Mouse (Mus musculus): ENCODE measurements around the gene Cpne2. TPM values are rescaled to one million over a fixed set of nuclear protein-coding genes. Genes with fewer than 3 reads are reported as not detected.

Gene Cpne2
- 51.2 TPM for polyA plus RNA-seq (2021)

GRCm38 (mm10) chr8:94532873-94533671 is at the start of gene Cpne2:
Gene Cpne2, plus strand, starts transcription at chr8:94532990.
- no peak for DNase-seq (ENCODE audit: low read depth, low spot score)
- ChIA-PET POLR2A (interaction anchor here (0.6 to 1.0 kb wide), 3 partner anchors 24 to 226 kb away, joined by 3 read pairs; no protein-coding TSS in a partner anchor), CTCF (interaction anchor here (0.7 to 3.1 kb wide), 7 partner anchors 29 to 69 kb away, joined by 3 to 10 read pairs (median 5); partner anchors contain the start of gene Fam192a)
- peak; percentile 75 for ATAC-seq
- in situ Hi-C loops (cut with MboI; ENCODE audit: low pct_unique_long_range_greater_than_20kb) = no loop called here
- TF ChIP-seq CTCF (IDR thresholded peaks at IDR 0.05) = peak; percentile 96
- no peaks in the 10 kb centered on the region for H3K27me3 ChIP-seq

DNA sequence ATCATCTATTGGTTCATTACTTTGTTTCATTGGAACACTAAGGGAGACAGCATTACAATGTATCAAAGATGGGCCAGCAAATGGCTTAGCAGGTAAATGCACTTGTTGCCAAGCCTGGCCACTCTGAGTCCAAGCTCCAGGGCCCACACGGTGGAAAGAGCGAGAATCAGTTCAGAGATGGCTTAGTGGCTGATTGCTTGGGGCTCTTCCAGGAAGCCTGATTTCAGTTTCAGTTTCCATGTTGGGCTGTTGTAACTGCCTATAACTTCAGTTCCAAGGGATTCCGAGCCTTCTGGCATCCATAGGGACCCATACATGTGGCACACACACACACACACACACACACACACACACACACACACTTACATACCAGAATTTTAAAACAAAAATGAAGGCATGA is 47.5 kb upstream of the Cpne2 start:
- TF ChIP-seq CTCF (IDR thresholded peaks at IDR 0.05) = no peak
- no peak for DNase-seq (ENCODE audit: low read depth, low spot score)
- no peak for ATAC-seq
- in situ Hi-C loops (cut with MboI; ENCODE audit: low pct_unique_long_range_greater_than_20kb) = no loop called here
- CTCF ChIA-PET = interaction anchor here (0.8 to 3.9 kb wide), 7 partner anchors 9 to 217 kb away, joined by 3 to 23 read pairs (median 4); no protein-coding TSS in a partner anchor
- POLR2A ChIA-PET = no interaction called here
- H3K27me3 ChIP-seq = peaks cover 14% of the 10 kb centered on the region

DNA sequence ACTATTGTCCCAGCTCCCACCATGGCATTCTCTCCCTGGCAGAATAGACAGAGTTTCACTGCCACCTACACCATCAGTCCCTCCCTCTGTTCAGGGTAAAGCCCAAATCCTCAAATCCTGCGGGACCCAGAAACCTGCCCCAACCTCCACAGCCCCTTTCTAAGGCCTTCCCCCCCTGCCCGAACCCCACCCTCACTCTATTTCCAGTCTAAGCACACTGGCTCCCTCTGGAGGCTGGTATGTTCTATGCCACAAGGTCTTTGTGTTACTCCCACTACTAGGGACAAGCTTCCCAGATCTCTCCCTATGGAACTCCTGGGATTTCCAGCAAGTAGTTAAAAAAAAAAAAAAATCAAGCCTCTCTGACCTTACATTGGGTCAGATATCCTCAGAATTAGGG is 46.9 kb upstream of the Cpne2 start:
- peaks cover 14% of the 10 kb centered on the region for H3K27me3 ChIP-seq
- in situ Hi-C loops (cut with MboI; ENCODE audit: low pct_unique_long_range_greater_than_20kb) = no loop called here
- DNase-seq (ENCODE audit: low read depth, low spot score) (no peak), ATAC-seq (peak; percentile 44)
- ChIA-PET CTCF (interaction anchor here (0.8 to 3.9 kb wide), 8 partner anchors 9 to 217 kb away, joined by 3 to 23 read pairs (median 4); no protein-coding TSS in a partner anchor), POLR2A (no interaction called here)
- TF ChIP-seq CTCF (IDR thresholded peaks at IDR 0.05) = peak; percentile 67

GRCm38 (mm10) chr8:94488016-94488415 is 44.8 kb upstream of the Cpne2 start:
- ChIA-PET POLR2A (no interaction called here), CTCF (interaction anchor here (1.5 to 2.3 kb wide), 3 partner anchors 145 to 157 kb away, joined by 4 to 7 read pairs (median 4); no protein-coding TSS in a partner anchor)
- no peak for TF ChIP-seq CTCF (IDR thresholded peaks at IDR 0.05)
- in situ Hi-C loops (cut with MboI; ENCODE audit: low pct_unique_long_range_greater_than_20kb) = no loop called here
- no peak for ATAC-seq
- DNase-seq (ENCODE audit: low read depth, low spot score) = no peak
- peaks cover 9% of the 10 kb centered on the region for H3K27me3 ChIP-seq

DNA sequence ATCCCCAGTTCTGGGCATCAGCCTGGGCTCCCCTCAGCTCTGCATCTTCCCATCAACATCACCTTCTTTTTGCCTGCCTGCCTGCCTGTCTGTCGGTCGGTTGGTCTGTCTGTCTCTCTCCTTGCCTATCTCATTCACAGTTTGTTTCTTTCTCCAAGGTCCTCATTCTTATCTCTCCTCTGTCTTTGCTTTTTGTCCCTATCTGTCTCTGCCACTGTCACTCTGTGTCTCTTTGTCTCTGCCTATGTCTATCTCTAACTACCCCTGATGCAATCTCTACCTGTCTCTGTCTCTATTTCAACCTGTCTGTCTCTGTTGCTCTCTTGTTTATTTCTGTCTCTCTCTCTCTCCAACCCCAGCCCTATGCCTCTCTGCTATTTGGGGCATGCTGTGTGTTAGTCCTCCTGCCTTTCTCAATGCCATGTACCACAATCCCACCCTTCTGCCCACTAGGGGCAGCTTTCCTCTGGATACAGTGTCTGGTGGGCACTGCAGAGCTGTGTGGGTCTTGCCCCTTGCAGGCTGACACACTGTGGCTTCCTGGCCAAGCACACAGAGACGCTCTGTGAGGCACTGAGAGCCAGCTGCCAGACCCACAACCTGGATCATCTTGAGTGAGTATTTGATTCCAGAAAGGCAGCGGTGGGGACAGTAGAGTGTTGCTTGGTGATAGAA is 42.8 kb upstream of the Cpne2 start:
- H3K27me3 ChIP-seq = peaks cover 9% of the 10 kb centered on the region
- ATAC-seq = no peak
- ChIA-PET POLR2A (no interaction called here), CTCF (interaction anchor here (3.6 kb wide), 1 partner anchor 213 kb away, joined by 17 read pairs; no protein-coding TSS in a partner anchor)
- in situ Hi-C loops (cut with MboI; ENCODE audit: low pct_unique_long_range_greater_than_20kb) = loop anchor here (5.0 to 10.0 kb wide), 3 partner anchors 95 to 212 kb away; no protein-coding TSS in a partner anchor
- no peak for DNase-seq (ENCODE audit: low read depth, low spot score)
- no peak for TF ChIP-seq CTCF (IDR thresholded peaks at IDR 0.05)

- ChIA-PET POLR2A (interaction anchor here (1.1 to 1.4 kb wide), 2 partner anchors 92 to 211 kb away, joined by 4 read pairs; no protein-coding TSS in a partner anchor), CTCF (interaction anchor here (0.8 to 3.6 kb wide), 37 partner anchors 9 to 319 kb away, joined by 3 to 31 read pairs (median 5); partner anchors contain the start of gene Cpne2)
- in situ Hi-C loops (cut with MboI; ENCODE audit: low pct_unique_long_range_greater_than_20kb) = loop anchor here (5.0 to 10.0 kb wide), 3 partner anchors 93 to 210 kb away; no protein-coding TSS in a partner anchor
- H3K27me3 ChIP-seq = peaks cover 9% of the 10 kb centered on the region
- peak; percentile 79 for ATAC-seq
- peak; percentile 87 for TF ChIP-seq CTCF (IDR thresholded peaks at IDR 0.05)
- peak; percentile 12 for DNase-seq (ENCODE audit: low read depth, low spot score)
Measured at GRCm38 (mm10) chr8:94492021-94492681, 40.6 kb upstream of the Cpne2 start.

- in situ Hi-C loops (cut with MboI; ENCODE audit: low pct_unique_long_range_greater_than_20kb) = loop anchor here (5.0 to 10.0 kb wide), 3 partner anchors 92 to 209 kb away; no protein-coding TSS in a partner anchor
- no peak for TF ChIP-seq CTCF (IDR thresholded peaks at IDR 0.05)
- ChIA-PET POLR2A (interaction anchor here (1.1 to 1.4 kb wide), 2 partner anchors 91 to 210 kb away, joined by 4 read pairs; no protein-coding TSS in a partner anchor), CTCF (interaction anchor here (0.7 to 3.6 kb wide), 18 partner anchors 10 to 192 kb away, joined by 3 to 31 read pairs (median 6); no protein-coding TSS in a partner anchor)
- H3K27me3 ChIP-seq = peaks cover 3% of the 10 kb centered on the region
- ATAC-seq (no peak), DNase-seq (ENCODE audit: low read depth, low spot score) (peak; percentile 20)
Measured at GRCm38 (mm10) chr8:94493240-94493639, 39.5 kb upstream of the Cpne2 start.

DNA sequence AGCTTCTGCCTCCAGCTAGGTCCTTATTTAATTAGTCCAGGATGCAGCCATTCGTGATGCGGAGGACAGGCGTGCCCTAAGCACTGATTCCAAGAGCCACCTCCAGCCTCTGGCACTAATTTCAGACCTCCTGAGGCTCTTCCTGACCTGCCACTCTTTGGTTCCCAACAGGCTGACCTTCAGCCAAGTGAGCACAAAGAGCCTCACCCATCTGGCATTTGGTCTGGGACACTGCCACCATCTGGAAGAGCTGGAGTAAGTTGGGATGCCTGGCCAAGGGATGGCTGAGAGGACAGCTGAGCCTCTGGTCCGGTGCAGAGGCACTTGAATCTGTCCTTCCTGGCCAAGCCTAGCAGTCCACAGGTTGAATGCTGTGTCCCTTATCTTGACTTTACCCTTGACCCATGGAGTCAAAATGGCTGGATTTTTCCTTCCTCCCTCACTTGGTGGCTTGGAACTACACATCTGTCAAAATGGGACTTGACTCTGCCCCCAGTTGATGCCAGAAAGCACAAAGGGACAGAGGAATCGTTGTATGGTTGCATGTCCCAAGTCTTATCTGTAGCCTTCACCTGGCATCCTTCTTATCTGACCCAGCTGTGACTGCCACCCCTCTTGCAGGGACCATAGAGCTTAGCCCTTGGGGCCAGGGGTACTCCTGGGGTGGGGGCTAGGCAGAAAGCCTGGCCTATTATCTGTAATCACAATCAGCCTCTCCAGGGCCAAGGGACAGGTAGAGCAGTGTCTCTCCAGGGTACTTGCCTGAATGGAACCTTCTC is 17.2 kb upstream of the Cpne2 start:
- in situ Hi-C loops (cut with MboI; ENCODE audit: low pct_unique_long_range_greater_than_20kb) = no loop called here
- DNase-seq (ENCODE audit: low read depth, low spot score) (no peak), ATAC-seq (no peak)
- CTCF ChIA-PET = interaction anchor here (1.1 kb wide), 1 partner anchor 24 kb away, joined by 4 read pairs; no protein-coding TSS in a partner anchor
- H3K27me3 ChIP-seq = peaks cover 9% of the 10 kb centered on the region
- POLR2A ChIA-PET = interaction anchor here (0.7 kb wide), 1 partner anchor 44 kb away, joined by 3 read pairs; no protein-coding TSS in a partner anchor
- no peak for TF ChIP-seq CTCF (IDR thresholded peaks at IDR 0.05)

DNA sequence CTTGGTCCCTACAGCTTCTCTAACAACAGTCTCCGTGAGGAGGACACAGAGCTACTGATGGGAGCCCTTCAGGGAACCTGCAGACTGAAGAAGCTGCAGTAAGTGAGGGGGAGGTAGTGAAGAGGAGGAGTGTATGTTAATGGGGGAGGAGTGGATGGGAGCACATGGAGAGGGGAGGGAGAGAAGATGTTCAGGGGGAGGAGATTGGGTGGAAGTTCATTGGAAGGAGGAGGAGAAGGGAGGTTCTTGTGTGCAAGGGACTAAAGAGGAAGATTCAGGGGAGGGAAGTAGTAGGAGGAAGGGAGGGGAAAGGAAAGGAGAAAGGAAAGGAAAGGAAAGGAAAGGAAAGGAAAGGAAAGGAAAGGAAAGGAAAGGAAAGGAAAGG is 16.6 kb upstream of the Cpne2 start:
- H3K27me3 ChIP-seq = peaks cover 9% of the 10 kb centered on the region
- in situ Hi-C loops (cut with MboI; ENCODE audit: low pct_unique_long_range_greater_than_20kb) = no loop called here
- no peak for TF ChIP-seq CTCF (IDR thresholded peaks at IDR 0.05)
- ChIA-PET POLR2A (no interaction called here), CTCF (interaction anchor here (1.1 kb wide), 1 partner anchor 24 kb away, joined by 4 read pairs; no protein-coding TSS in a partner anchor)
- ATAC-seq (no peak), DNase-seq (ENCODE audit: low read depth, low spot score) (no peak)
